Mouse (Mus musculus) liver, embryonic 14.5 days (tissue): ENCODE data around the gene Olfr56. TPM values are rescaled to one million over a fixed set of nuclear protein-coding genes. Genes with fewer than 3 reads are reported as not detected.

Experiments used
- ATAC-seq: fragments of 200-750 bp; cut with Nextera tagmentation; 2 replicates; pipeline ENCODE4 v1.8.0; 2017; ENCODE audit warnings: moderate number of reproducible peaks, mild to moderate bottlenecking, moderate library complexity; ENCODE audit not compliant: insufficient read depth
- DNase-seq, 3 experiments: peaks; one replicate each; pipeline ENCODE4 v3.0.0-alpha.2; 2012 to 2013; ENCODE audit warnings: low read depth in 3 of 3, low spot score in 3 of 3
- H3K27ac ChIP-seq: fragments of 300-500 bp; sonication (generic); 2 replicates; pipeline ENCODE4 v1.5.1; 2014; ENCODE audit warnings: moderate library complexity, mild to moderate bottlenecking, control low read depth, inconsistent platforms
- H3K27me3 ChIP-seq: fragments of 300-500 bp; sonication (generic); 2 replicates; pipeline ENCODE4 v1.6.1; 2014; ENCODE audit warnings: mild to moderate bottlenecking, low read length, moderate library complexity; ENCODE audit not compliant: control insufficient read depth, insufficient read depth
- H3K36me3 ChIP-seq: fragments of 300-500 bp; sonication (generic); replicated peaks from 2 replicates; pipeline ENCODE4 v1.6.1; 2014; ENCODE audit warnings: low read depth; ENCODE audit not compliant: control insufficient read depth, insufficient read depth
- H3K4me1 ChIP-seq, 2 experiments: fragments of 200-500 bp in 1 of 2; fragments of 300-500 bp in 1 of 2; sonication (generic) in 1 of 2; replicated peaks; 2 replicates each; pipeline ENCODE4 v1.6.1; 2012 to 2014; ENCODE audit warnings: antibody characterized with exemption in 1 of 2, inconsistent platforms in 1 of 2, low read length in 1 of 2; ENCODE audit not compliant: control insufficient read depth in 2 of 2, insufficient read depth in 2 of 2
- H3K4me2 ChIP-seq: fragments of 300-500 bp; sonication (generic); 2 replicates; pipeline ENCODE4 v1.6.1; 2014; ENCODE audit warnings: low read depth, mild to moderate bottlenecking, control low read depth, moderate library complexity
- H3K4me3 ChIP-seq, 2 experiments: fragments of 200-500 bp in 1 of 2; fragments of 300-500 bp in 1 of 2; sonication (generic) in 1 of 2; 2 replicates each; pipeline ENCODE4 v1.5.1; 2012 to 2014; ENCODE audit warnings: low read depth in 2 of 2, low read length in 2 of 2, mild to moderate bottlenecking in 2 of 2, control low read depth in 1 of 2, inconsistent platforms in 1 of 2, moderate library complexity in 1 of 2; ENCODE audit not compliant: insufficient read depth in 1 of 2
- H3K9ac ChIP-seq: fragments of 300-500 bp; sonication (generic); replicated peaks from 2 replicates; pipeline ENCODE4 v1.6.1; 2014; ENCODE audit warnings: mild to moderate bottlenecking, control low read depth, moderate library complexity
- H3K9me3 ChIP-seq: fragments of 300-500 bp; sonication (generic); 2 replicates; pipeline ENCODE4 v1.6.1; 2016; ENCODE audit warnings: low read length, mixed read lengths; ENCODE audit not compliant: control insufficient read depth
- CTCF ChIP-seq: IDR thresholded peaks from 2 replicates; pipeline ENCODE4 v1.5.1; 2016; ENCODE audit warnings: antibody characterized with exemption, low read depth, control low read depth
- EP300 ChIP-seq: IDR thresholded peaks from 2 replicates; pipeline ENCODE4 v1.6.1; 2016; ENCODE audit warnings: antibody characterized with exemption, low read depth
- WGBS: fragments of 180-500 bp; shearing (Covaris S2); extraction: QIAGEN DNeasy Blood & Tissue Kit; methylation state at CpG from one replicate; pipeline ENCODE4 v1.1.7; 2014; ENCODE audit not compliant: insufficient replicate concordance; 5-methylcytosine and 5-hydroxymethylcytosine counted together
- polyA plus RNA-seq, 2 experiments: library from polyadenylated mRNA; depleted of rRNA in 1 of 2; stranded (reverse) in 1 of 2; unstranded in 1 of 2; fragments of >200 nt; fragmentation: Nextera tagmentation in 1 of 2; extraction: Ambion mirVana in 1 of 2; gene quantifications; 2 replicates each; pipeline versions ENCODE4 v1.2.1 to v1.2.3; 2012 to 2014

Olfr56 gene
- polyA plus RNA-seq, 2 experiments: 0.10 TPM; not detected in 1

GRCm38 (mm10) chr11:49114158-49114557 lies 135.5 kb downstream of the Olfr56 start:
- WGBS: 5% methylated on average over 2 of the region's 2 CpGs
- DNase-seq: no peak

GRCm38 (mm10) chr11:49114774-49115173 lies 136.1 kb downstream of the Olfr56 start, which contains the start of gene Olfr1396:
Olfr1396 (minus strand) TSS chr11:49114874.
- no peak within 1 kb of the TSS for H3K4me2 ChIP-seq
- H3K36me3 ChIP-seq: no peaks in the 10 kb centered on the region
- H3K4me1 ChIP-seq: no peaks in the 10 kb centered on the region
- ATAC-seq: no peak
- no peak for DNase-seq
- no peak within 1 kb of the TSS for H3K9ac ChIP-seq
- no peaks in the 10 kb centered on the region for H3K9me3 ChIP-seq
- no peak within 1 kb of the TSS for H3K4me3 ChIP-seq
- TF ChIP-seq CTCF: no peak
- no peak for TF ChIP-seq EP300
- H3K27me3 ChIP-seq: no peaks in the 10 kb centered on the region
- H3K27ac ChIP-seq: no peak within 1 kb of the TSS

More at GRCm38 (mm10) chr11:49114158-49114557, 135.5 kb downstream of the Olfr56 start:
- no peaks in the 10 kb centered on the region for H3K36me3 ChIP-seq
- TF ChIP-seq CTCF (no peak), EP300 (no peak)
- H3K4me3 ChIP-seq: no peak overlapping the region
- no peak overlapping the region for H3K9ac ChIP-seq
- no peak overlapping the region for H3K4me2 ChIP-seq
- H3K9me3 ChIP-seq: no peaks in the 10 kb centered on the region
- no peak for ATAC-seq
- no peak overlapping the region for H3K27ac ChIP-seq
- H3K4me1 ChIP-seq: no peaks in the 10 kb centered on the region
- no peaks in the 10 kb centered on the region for H3K27me3 ChIP-seq

GRCm38 (mm10) chr11:49119635-49120034 lies 140.9 kb downstream of the Olfr56 start:
- DNase-seq (no peak), ATAC-seq (no peak)
- Histone ChIP-seq H3K27me3 (no peaks in the 10 kb centered on the region), H3K9me3 (no peaks in the 10 kb centered on the region), H3K4me2 (no peak overlapping the region), H3K36me3 (no peaks in the 10 kb centered on the region), H3K9ac (no peak overlapping the region), H3K27ac (no peak overlapping the region), H3K4me3 (no peak overlapping the region), H3K4me1 (peaks cover 3 to 7% of the 10 kb centered on the region in 2 experiments)
- 60% methylated on average over 3 of the region's 3 CpGs for WGBS
- TF ChIP-seq CTCF (no peak), EP300 (no peak)

- DNase-seq (peak; percentile 40 to 49 (median 48)), ATAC-seq (peak; percentile 68; the same call in 1 of the 2 replicates)
- TF ChIP-seq CTCF (no peak), EP300 (no peak)
- Histone ChIP-seq H3K36me3 (no peaks in the 10 kb centered on the region), H3K27ac (no peak overlapping the region), H3K9me3 (no peaks in the 10 kb centered on the region), H3K4me2 (no peak overlapping the region), H3K9ac (no peak overlapping the region), H3K4me3 (no peak overlapping the region), H3K4me1 (peaks cover 4 to 9% of the 10 kb centered on the region in 2 experiments), H3K27me3 (no peaks in the 10 kb centered on the region)
- 64% methylated on average over 2 of the region's 2 CpGs for WGBS
Observed at GRCm38 (mm10) chr11:49124169-49124568, 145.5 kb downstream of the Olfr56 start.

GRCm38 (mm10) chr11:49141974-49142373 lies 163.3 kb downstream of the Olfr56 start, which contains the start of gene Olfr1395:
Olfr1395 (plus strand) TSS chr11:49142274.
- no peak within 1 kb of the TSS for H3K4me2 ChIP-seq
- DNase-seq (no peak), ATAC-seq (no peak)
- H3K4me3 ChIP-seq: no peak within 1 kb of the TSS
- TF ChIP-seq EP300 (no peak), CTCF (no peak)
- H3K27me3 ChIP-seq: no peaks in the 10 kb centered on the region
- no peaks in the 10 kb centered on the region for H3K4me1 ChIP-seq
- H3K9me3 ChIP-seq: no peaks in the 10 kb centered on the region
- no peaks in the 10 kb centered on the region for H3K36me3 ChIP-seq
- no peak within 1 kb of the TSS for H3K27ac ChIP-seq
- H3K9ac ChIP-seq: no peak within 1 kb of the TSS
- 65% methylated on average over 6 of the region's 6 CpGs for WGBS
